Mouse (Mus musculus): ENCODE measurements around the gene Tollip.

The Tollip gene

GRCm38 (mm10) chr7:141861046-141861445 is 57.3 kb downstream of the Tollip start:
- Histone ChIP-seq H3K4me1 (replicated peaks; ENCODE audit: low read depth, low read length) (no peaks in the 10 kb centered on the region), H3K36me3 (ENCODE audit: insufficient read depth, low read length) (no peaks in the 10 kb centered on the region), H3K27me3 (ENCODE audit: insufficient read depth, low read length) (no peaks in the 10 kb centered on the region), H3K4me3 (replicated peaks; ENCODE audit: low read length) (no peak overlapping the region), H3K9me3 (ENCODE audit: low read length) (no peaks in the 10 kb centered on the region; the same call in 1 of the 2 replicates)
- TF ChIP-seq CTCF (conservative IDR thresholded peaks at IDR 0.05; ENCODE audit: low read length) (no peak), POU5F1 (IDR thresholded peaks at IDR 0.05; ENCODE audit: borderline replicate concordance, low read length) (no peak), NANOG (IDR thresholded peaks at IDR 0.05; ENCODE audit: borderline replicate concordance, low read length) (no peak)

GRCm38 (mm10) chr7:141840354-141840753 is 78.0 kb downstream of the Tollip start:
- TF ChIP-seq POU5F1 (IDR thresholded peaks at IDR 0.05; ENCODE audit: borderline replicate concordance, low read length) (no peak), CTCF (conservative IDR thresholded peaks at IDR 0.05; ENCODE audit: low read length) (no peak), NANOG (IDR thresholded peaks at IDR 0.05; ENCODE audit: borderline replicate concordance, low read length) (no peak)
- Histone ChIP-seq H3K4me3 (replicated peaks; ENCODE audit: low read length) (no peak overlapping the region), H3K9me3 (ENCODE audit: low read length) (no peaks in the 10 kb centered on the region; the same call in 1 of the 2 replicates), H3K36me3 (ENCODE audit: insufficient read depth, low read length) (no peaks in the 10 kb centered on the region), H3K27me3 (ENCODE audit: insufficient read depth, low read length) (peaks cover 3% of the 10 kb centered on the region), H3K4me1 (replicated peaks; ENCODE audit: low read depth, low read length) (no peaks in the 10 kb centered on the region)

DNA sequence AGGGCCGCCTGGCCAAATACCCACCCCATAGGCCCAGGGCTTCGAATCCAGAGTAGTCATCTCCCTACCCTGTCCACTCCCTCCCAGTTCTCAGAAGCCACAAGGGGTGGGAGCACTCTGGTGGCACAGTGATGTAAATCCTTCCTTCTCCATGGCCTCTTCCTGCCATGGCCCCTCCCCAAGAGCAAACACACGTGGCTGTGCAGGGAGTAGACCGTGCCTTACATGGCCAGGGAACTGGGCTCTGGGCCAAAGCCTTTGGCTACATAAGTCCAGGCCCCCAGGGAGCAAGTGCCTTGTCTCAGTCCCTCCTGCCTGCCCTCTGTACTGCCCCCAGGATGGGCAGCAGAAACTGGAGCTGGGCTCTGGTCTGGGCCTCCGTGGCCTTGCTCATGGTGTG is 79.5 kb downstream of the Tollip start, which contains the start of gene Muc5b:
TSS of gene Muc5b (plus strand) at position 292 of the 400 bp plus-strand sequence.
- Histone ChIP-seq H3K9me3 (ENCODE audit: low read length) (no peaks in the 10 kb centered on the region), H3K36me3 (ENCODE audit: insufficient read depth, low read length) (no peaks in the 10 kb centered on the region), H3K27me3 (ENCODE audit: insufficient read depth, low read length) (no peaks in the 10 kb centered on the region; the same call in 1 of the 2 replicates), H3K4me1 (replicated peaks; ENCODE audit: low read depth, low read length) (no peaks in the 10 kb centered on the region), H3K4me3 (replicated peaks; ENCODE audit: low read length) (no peak within 1 kb of the TSS)
- TF ChIP-seq POU5F1 (IDR thresholded peaks at IDR 0.05; ENCODE audit: borderline replicate concordance, low read length) (no peak), NANOG (IDR thresholded peaks at IDR 0.05; ENCODE audit: borderline replicate concordance, low read length) (no peak), CTCF (conservative IDR thresholded peaks at IDR 0.05; ENCODE audit: low read length) (no peak)

DNA sequence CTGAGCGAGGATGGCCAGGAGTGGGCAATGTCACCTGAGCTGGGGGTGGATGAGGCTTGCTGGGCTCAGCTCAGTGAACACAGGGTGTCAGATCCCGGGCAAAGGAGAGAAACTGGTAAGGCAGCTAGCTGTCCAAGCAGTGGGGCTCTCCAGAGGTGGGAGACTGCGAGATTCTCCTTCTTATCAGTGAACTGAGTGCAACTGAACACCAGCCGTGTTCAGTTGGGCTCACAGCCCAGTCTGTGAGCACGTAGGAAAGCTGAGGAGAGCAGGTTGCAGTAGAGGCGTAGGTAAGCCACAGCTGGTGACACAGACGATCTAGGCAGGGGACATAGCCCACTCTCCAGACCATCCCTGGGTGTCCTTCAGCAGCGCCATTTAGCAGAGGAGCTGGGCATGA is 81.9 kb downstream of the Tollip start:
- no peaks in the 10 kb centered on the region for H3K4me1 ChIP-seq (replicated peaks; ENCODE audit: low read depth, low read length)
- H3K9me3 ChIP-seq (ENCODE audit: low read length): no peaks in the 10 kb centered on the region
- no peak overlapping the region for H3K4me3 ChIP-seq (replicated peaks; ENCODE audit: low read length)
- no peaks in the 10 kb centered on the region for H3K36me3 ChIP-seq (ENCODE audit: insufficient read depth, low read length)
- H3K27me3 ChIP-seq (ENCODE audit: insufficient read depth, low read length): no peaks in the 10 kb centered on the region
- no peak for TF ChIP-seq POU5F1 (IDR thresholded peaks at IDR 0.05; ENCODE audit: borderline replicate concordance, low read length)

- no peaks in the 10 kb centered on the region for H3K9me3 ChIP-seq (ENCODE audit: low read length)
Measured at GRCm38 (mm10) chr7:141835941-141836340, 82.4 kb downstream of the Tollip start.

More at GRCm38 (mm10) chr7:141835941-141836340, 82.4 kb downstream of the Tollip start:
- Histone ChIP-seq H3K4me1 (replicated peaks; ENCODE audit: low read depth, low read length) (no peaks in the 10 kb centered on the region), H3K36me3 (ENCODE audit: insufficient read depth, low read length) (no peaks in the 10 kb centered on the region), H3K4me3 (replicated peaks; ENCODE audit: low read length) (no peak overlapping the region), H3K27me3 (ENCODE audit: insufficient read depth, low read length) (no peaks in the 10 kb centered on the region)
- no peak for TF ChIP-seq NANOG (IDR thresholded peaks at IDR 0.05; ENCODE audit: borderline replicate concordance, low read length)
- no peak for TF ChIP-seq POU5F1 (IDR thresholded peaks at IDR 0.05; ENCODE audit: borderline replicate concordance, low read length)
- no peak for TF ChIP-seq CTCF (conservative IDR thresholded peaks at IDR 0.05; ENCODE audit: low read length)
